Mouse (Mus musculus): ENCODE measurements around the gene Rxra.

DNA sequence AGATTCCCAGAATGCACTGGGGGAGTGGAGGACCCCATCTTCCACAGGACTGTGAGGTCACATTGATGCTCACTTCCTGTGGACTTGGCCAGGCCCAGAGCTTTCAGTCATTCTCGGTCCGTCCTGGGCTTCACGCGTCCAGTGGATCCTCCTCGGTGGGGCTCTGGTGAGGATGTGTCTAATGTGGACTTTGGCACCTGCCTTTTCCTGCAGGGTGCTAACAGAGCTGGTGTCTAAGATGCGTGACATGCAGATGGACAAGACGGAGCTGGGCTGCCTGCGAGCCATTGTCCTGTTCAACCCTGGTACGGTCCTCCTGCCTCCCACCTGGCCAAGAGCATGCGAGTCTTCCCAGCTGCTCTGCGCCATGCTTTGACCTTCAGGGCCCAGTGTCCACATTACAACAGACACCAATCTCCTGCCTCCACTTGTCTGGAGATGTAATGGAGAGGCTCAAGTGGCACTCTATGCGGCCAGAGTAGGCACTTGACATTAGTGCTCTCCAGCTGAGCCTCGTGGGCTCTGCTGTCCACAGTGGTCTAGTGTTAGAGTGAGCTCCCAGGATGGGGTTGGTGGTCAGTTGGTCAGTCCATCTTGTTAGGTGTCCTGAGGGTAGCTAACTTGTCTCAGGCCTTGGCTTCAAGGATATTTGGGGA lies 79.9 kb downstream of the Rxra start:
- TF ChIP-seq ZC3H11A (IDR thresholded peaks at IDR 0.05; ENCODE audit: low read depth, low read length) (no peak), CTCF (conservative IDR thresholded peaks at IDR 0.05 in 1 of 2, IDR thresholded peaks at IDR 0.05 in 1 of 2; ENCODE audit: low read depth in 2 of 2, low read length in 2 of 2) (no peak), MAZ (IDR thresholded peaks at IDR 0.05; ENCODE audit: low read depth, low read length) (no peak), ETS1 (conservative IDR thresholded peaks at IDR 0.05; ENCODE audit: low read depth, low read length) (no peak), MEF2A (IDR thresholded peaks at IDR 0.05; ENCODE audit: borderline replicate concordance, low read depth, low read length) (no peak), JUND (conservative IDR thresholded peaks at IDR 0.05; ENCODE audit: low read depth, low read length) (no peak), USF1 (IDR thresholded peaks at IDR 0.05; ENCODE audit: low read depth, low read length) (no peak), POLR2A (IDR thresholded peaks at IDR 0.05; ENCODE audit: low read depth, low read length) (no peak)

Measured in CH12.LX (cell line).